Mouse (Mus musculus) inflammation-experienced regulatory T-cells, adult 6 months (primary cell): ENCODE results near the gene Stx6. TPM values are rescaled to one million over a fixed set of nuclear protein-coding genes. Genes with fewer than 3 reads are reported as not detected.

Experiments used
- ATAC-seq: one replicate; pipeline ENCODE4 v1.8.0; 2017
- polyA plus RNA-seq, 3 experiments: library from polyadenylated mRNA; unstranded; fragments of 100-300 nt; shearing (Covaris generic); gene quantifications; one replicate each; pipeline ENCODE4 v1.2.1; 2017

Gene Stx6
- 10 to 100 TPM; 50.2 to 72.7 (median 54.4) TPM for polyA plus RNA-seq

DNA sequence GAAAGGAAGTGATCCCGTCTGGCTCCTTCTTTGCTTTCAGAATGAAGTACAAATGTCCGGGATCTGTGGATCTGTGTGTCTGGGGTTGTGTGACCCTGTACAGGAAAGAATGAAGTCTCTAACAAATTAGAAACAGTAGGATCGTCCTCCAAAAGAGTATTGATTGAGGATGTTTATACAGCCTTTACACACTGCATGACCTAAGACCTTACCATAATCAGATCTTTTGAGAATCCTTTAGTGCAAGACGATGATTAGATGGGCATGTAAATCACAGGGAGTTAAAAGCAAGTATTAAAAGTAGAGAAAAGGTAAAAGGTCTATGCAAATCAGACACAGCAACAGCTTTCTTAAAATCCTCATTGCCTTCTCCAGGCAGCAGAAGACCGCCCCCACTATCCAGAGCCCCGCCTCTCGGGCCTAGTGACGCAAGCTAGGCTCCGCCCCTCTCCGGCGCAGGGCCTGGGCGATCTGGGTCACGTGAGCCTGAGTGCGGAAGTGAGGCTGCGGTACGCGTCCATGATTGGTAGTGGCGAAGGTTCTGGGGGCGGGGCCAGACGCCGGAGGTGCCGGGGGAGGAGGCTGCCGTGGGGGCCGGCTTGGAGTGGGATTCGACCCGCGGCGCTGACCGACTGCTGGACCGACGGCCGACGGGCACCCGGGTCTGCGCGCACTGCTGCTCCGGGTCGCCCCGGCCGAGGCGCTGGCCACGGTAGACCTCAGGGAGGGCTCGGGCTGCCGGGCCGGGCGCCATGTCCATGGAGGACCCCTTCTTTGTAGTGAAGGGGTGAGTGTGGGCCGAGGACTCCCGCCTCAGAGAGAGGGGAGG is at the start of gene Stx6:
Stx6 (plus strand) TSS at position 575 of the 829 bp plus-strand sequence.
- ATAC-seq = peak; percentile 94

DNA sequence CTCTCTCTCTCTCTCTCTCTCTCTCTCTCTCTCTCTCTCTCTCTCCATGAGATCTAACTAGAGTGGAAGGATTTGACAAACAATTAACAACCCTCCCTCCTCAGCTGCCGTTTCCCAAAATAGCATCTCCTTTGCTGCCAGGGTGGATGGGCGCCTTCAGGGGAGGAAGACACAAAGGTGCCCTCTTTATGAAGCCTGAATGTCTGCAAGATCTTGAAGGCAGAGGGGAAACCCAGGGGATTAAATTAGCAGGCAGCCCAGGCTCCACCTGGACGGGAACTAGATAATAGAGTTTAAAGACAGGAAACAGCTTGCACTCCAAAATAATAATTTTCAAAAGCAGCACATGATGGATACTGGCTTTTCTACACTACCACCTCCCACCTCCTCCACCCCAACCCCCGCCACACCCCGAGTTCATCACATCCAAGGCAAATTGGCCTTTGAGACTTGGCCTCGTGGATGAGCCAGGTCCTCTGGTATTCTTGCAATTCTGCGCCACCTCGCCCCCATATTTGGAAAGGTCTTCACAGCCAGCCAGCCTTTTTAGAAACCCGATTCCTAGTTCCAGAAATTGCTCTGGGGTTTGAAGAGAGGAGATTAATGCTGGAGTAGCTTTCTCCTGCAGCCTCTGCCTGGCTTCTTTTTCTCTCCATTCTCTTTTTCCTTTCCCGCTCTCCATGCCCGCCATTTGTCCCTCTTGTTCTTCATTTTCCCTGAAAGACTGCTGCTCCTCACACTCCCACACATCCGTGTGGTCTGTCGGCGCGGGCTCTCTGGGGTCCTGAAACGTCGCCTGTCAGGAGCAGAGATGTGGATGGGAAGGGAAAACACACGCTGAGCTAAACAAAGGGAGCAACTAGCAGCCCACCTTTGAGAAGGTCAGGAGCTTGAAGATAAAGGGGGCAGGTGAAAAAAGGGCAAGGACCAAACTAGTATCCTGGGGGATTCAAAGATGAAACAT is 48.8 kb upstream of the Stx6 start:
- ATAC-seq = no peak

DNA sequence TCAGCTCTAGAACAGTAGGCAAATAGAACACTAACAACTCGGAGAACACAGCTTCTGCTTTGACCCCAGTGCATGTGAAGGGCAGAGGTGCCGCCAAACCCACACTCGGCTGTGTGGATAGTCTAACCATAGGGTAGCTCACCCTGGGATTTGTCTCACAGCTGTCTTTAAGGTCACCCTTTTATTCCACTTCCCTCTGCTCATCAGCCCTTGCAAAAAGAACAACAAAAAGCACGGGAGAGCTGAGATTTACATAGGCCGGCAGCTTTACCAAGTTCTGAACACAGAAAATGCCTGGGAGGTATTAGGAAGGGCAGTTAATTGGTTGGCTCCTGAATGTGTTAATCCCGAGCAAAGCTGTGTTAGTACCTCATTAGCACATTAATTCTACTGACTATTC is 47.0 kb upstream of the Stx6 start:
- no peak for ATAC-seq

DNA sequence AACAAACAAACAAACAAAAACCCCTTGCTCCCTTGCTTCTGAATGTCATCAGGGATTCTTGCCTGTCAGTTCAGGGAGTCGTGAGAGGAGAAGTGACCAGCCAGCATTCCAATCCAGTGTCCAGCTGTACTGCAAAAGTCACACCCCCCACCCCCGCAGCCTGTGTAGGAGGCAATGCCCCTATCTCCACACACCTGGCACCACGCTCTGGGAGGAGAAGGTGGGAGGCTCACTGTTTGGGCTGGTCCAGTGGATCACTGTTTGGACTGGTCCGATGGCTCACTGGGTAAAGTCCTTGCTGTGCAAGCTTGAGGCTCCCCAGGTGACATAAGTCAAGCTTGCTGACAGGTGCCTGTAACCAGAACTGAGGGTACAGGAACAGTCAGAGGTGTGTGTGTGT is 46.4 kb upstream of the Stx6 start:
- ATAC-seq = no peak

DNA sequence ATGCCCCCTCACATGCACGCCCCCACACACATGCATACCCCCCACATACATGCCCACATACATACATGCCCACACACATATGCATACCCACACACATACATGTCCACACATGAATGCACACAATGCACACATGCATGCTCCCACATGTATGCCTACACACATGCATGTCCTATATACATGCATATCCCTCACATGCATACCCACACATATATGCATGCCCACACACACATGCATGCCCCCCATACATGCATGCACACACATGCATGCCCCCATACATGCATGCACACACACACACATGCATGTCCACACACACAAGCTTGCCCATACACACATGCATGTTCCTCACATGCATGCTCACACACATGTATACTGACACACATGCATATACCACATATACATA is 45.6 kb upstream of the Stx6 start:
- no peak for ATAC-seq

DNA sequence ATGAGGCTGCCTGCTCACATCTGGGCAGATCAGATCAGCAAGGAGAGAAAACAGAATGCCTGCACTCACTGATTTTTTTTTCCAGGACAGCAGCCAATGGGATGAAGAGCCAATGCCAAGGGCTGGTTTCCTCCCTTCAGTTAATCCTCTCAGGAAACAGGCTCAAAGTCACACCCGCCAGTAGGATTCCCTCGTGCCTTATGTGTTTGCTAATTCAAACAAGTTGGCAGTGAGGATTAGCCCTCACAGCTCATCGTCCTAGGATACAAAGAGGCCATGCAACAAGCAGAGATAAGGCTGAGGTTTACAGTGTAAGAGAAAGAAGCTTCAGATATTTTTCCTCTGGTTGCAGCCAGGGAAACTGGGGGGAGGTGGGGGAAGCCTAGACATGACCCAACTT is 44.6 kb upstream of the Stx6 start:
- ATAC-seq = no peak

DNA sequence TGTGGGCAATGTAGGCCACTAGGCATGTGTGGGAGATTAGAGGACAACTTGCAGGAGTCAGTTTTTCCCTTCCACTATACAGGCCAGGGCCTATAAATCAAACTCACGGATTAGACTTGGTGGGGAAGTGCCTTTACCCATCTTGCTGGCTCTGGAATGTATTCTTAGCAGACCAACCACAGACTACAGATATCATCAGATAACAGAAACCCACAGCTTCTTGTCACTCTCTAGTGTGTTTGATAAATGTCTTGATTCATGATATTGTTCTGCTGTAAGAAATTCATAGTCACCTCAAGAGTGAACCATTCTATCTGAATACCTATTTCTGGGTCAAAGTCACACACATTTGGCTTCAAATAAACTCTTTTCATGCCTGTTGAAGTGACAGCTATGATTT is 38.8 kb upstream of the Stx6 start:
- ATAC-seq = no peak

DNA sequence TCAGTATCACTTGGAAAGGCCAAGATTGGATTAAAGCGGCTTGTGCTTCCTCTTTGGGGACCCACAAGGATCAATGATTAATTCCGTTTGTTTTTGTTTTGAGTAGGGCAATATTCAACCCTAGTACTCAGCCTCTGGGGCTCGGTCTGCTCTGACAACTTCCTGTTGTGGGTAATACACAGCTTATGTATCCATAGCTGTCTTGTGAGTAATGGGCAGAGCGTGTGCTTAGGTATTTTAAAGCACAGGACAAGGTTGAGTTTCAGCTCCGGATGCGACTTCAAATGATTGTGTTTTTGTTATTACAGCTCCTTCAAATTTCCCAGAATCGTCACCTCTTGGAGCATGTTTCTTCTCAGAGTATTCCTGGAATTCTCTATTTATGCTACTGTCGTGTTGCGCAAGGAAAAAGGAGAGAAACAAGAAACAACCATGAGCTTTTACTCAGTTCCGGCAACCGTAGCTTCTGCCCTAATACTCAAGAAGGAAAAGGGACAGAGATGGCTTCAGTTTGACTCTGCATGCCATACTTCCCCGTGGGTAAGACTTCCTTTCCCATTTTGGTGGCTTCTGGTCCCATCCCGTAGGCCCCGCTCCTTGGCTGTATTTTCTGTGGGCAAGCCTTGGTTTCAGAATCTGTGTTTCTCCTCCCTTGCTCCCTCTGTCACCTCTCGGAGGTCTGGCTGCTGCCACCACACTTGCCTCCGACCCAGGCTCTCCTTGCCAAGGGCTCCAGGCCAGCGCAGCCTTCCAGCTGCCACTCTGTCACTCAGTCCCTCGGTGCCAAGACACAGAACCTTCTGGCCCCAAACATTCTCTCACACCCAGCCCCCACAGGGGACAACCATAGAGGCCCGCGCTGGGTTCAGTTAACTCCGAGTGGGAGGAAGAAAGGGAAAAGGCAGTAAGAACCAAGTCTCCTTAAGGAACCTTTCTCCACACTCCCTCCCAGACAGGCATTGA is 36.3 kb upstream of the Stx6 start:
- ATAC-seq = peak; percentile 73

DNA sequence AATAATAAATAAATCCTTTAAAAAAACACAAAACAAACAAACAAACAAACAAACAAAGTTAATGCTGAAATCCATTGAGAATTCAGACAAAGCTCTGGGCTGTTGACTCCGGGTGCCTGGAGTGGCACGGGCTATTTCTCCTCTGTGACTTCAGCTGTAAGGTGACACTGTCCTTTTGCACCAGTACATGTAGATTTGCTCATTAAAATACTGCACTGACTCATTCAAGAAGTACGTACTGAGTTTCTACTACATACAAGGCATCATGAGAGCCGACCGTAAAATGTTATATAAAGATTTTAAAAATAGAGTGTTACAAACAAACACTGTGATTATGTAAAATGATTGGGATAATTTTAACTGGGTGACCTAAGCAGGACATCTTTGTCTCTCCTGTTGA is 34.1 kb upstream of the Stx6 start:
- no peak for ATAC-seq

DNA sequence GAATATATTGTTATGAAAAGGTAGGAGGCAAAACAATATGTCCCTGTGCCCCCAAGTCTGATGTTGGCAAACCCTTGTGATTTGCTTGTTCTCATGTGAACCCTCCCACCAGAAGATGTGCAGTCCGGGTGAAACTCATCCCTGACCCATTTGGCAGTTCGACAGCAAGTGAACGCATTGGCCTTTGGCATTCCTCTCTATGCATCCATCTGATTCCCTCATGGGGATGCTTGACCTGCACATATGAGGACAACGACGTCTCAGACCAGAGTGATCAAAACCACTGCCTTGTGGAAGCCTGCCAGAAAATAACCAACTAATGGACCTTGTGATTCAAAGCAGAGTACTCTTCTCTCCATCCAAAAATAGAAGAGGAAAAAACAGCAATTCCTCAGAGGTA is 31.8 kb upstream of the Stx6 start:
- ATAC-seq = no peak

DNA sequence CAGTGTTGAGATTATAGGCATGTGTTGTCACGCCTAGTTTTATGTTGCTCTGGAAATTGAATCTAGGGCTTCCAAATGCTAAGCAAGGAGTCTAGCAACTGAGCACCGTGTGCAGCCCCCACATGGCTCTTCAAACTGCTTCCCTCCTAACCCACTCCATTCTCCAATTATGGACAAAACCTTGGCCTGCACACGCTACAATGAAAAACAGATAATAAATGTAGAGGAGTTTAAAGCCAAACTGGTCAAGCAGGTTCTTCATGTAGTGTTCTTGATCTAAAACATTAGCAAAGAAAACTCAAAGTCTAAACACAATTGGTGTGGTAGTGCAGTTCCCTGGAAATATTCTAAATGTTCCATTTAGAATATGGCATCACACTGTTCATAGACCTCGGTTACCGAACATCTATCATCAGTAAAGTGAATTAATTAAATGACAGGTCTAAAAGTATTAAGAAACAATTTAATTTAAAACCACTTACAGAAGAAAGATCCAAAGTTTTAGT is 31.0 kb upstream of the Stx6 start:
- ATAC-seq = no peak

DNA sequence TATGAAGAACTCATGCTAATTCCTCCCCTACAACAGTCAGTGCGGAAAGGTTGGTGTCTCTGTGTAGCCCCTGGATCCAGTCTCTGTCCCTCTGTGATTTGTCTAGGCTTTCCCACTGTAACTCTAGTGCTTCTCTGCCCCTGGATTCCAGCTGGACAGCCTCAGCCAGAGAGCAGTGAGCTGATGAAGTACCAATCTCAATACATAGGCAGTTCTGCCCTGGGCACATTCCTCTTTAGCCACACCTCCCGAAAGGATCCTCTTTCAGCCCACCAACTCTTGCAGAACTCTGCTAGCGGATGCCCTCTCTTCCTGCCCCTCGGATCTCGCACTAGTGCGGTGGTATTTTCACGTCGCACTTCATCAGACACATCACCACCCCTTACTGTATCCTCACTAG is 23.6 kb upstream of the Stx6 start:
- ATAC-seq = no peak

DNA sequence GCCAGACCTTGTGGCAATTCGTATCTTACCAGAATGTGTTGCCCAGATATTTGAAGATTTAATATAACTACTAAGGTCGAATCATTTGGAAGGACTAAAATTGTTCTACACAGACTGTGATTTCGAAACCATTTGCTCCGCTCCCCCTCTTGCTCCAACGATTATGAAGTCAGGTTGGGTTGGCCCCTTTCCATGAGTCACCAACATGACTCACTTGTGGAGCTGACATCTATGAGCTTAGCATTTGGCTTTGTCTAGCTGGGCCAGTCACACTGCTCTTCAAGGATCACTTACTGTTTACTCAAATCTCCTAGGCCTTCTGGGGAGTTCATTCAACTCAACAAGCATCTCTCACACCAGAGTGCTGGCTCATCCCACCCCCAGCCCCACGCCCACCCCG is 19.7 kb upstream of the Stx6 start:
- peak; percentile 55 for ATAC-seq

DNA sequence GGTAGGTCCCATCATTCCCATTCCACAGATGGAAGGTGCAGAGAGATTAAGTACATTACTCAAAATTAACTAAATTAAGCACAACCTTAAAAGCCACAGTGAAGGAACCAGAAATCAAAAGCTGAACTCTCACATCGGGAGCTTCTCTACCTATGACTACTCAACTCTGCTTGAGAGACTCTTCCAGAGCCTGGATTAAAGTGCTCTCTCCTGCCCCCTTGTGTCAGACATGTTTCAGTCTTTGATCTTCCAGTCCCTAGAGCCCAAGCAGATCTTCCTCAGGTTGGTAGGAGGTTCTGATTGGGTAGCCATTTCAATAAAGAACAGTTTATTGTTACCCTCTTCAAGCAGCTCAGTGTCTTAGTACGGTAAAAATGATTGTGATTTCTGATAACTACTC is 18.4 kb upstream of the Stx6 start:
- ATAC-seq = peak; percentile 94

DNA sequence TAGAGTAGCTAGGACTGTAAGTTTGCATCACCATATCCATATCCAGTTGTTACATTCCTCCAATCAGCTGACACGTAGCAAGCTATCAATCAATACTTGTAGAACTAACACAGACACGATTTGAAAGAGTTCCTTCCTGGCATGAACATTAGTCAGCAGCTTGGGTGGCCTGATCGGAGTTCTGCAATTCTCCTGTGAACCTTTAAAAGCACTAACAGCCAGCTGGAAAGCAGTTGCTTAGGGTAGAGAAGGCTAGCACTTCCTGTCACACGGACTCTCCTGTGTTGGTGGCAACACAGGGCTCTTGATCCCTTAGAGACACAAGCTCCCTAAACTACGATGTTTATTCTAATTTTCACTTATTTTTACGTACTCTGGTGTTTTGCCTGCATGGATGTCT is 12.9 kb upstream of the Stx6 start:
- ATAC-seq = peak; percentile 71

DNA sequence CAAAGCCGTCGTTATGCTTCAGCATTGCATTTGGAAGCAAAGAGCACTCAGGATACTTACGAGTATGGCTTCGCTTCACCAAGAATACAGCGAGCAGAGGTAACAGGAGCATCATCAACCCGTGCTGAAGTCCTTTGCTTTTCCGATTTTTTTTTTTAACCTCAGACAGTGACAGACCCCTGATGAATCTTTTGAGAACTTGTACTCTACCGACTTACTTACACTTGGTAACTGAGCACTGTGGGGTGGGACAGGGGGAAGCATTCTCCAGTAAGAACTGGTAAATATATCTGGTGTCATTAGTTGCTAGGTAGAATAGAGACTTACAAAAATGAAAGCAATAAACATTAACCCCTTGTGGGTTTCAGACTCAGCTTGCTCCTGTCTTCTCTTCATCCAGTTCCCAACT is 11.9 kb upstream of the Stx6 start, which contains the start of gene Mr1:
Mr1 (minus strand) TSS at position 243 of the 409 bp plus-strand sequence.
- peak; percentile 98 for ATAC-seq

DNA sequence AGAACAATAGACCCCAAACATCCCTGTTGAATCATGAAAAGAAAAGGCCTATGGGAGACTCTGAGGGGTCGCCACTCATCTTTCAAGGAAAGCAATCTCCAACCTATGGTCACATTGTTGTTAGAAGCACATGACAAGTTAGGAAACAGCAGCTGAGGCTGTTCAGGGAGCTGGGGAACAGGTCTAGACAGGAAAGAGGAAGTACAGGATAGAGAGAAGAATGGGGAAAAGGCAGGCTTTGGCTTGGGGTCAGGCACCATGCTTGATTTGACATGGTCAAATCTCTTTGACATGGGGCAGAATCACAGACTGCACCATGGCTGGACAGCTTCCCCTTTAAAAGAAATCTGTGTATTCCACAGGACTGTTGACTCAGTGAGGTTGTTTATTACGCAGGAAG is 11.3 kb upstream of the Stx6 start:
- no peak for ATAC-seq

DNA sequence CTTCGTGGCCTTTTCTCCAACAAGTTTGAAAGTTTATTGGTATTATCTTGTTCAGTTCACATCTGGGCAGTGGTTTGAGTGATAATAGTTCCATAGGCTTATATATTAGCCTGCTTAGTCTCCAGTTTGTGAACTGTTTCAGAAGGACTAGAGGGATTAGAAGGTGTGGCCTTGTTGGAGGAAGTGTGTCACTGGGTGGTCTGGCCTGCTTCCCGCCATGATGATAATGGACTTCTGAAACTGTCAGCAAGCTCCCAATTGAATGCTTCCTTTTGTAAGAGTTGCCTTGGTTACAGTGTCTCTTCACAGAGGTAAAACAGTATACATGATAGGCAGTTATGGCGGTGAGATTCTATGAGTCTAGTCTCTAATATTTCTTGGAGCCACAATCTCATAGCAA is 9.1 kb upstream of the Stx6 start:
- no peak for ATAC-seq

DNA sequence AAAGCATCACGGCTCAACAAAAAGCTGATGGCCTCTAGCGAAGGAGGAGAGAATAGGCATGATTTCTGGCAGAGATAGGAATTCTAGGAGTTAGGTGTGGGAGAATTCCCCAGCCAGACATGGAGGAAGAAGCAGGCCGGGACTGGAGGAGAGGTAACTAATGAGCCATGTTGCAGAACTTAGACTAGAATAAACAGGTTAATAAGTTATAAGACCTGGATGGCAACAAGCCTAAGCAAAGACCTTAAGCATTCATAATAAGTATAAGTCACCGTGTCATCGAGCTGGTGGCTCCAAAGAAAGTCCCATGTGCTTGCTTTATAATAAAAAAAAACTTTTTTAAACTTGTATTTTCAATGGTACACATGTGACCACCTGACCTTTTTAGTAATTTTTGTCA is 7.7 kb upstream of the Stx6 start:
- no peak for ATAC-seq

DNA sequence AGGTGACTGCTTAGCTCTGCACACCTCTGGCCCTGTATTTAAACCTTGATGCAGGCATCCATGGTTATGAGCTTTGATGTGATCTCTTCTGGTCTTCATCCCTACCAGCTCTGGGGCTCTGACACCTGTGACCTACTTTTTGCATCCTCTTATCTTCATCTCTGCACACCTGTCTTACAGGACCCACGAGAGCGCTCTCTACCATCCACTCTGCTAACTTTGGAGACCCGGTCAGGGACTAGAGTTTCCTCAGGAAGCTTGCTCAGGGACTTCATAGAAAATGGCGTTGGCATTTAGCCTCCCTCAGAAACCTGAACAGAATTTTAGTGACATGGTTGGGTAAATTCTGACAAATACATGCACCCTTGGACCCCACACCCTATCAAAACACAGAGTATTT is 4.6 kb upstream of the Stx6 start:
- no peak for ATAC-seq

DNA sequence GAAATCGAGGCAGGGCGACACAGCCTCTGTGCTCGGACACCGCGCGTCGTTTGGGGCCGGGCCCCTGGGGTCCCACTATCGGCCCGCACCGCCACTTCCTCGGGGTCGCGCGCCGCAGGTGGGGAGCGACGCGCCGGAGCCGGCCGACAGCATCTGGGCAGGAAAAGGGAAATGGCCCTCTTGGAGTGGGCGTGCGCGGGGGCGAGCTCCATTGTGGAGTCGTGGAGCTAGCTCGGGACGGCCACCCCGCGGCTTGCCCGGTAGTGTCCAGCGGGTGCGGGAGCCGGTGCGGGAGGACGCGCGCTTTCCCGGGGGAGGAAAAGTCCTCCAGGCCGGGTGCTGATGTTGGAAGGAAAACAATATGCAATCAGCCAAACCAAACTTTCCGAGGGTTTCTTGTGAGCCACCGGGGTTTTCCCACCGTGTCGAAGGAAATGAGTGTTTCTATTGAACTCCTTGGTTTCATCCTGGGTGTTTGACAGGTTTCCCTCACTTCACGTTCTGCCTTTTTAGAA is 512 bp downstream of the Stx6 start:
- ATAC-seq = peak; percentile 42

DNA sequence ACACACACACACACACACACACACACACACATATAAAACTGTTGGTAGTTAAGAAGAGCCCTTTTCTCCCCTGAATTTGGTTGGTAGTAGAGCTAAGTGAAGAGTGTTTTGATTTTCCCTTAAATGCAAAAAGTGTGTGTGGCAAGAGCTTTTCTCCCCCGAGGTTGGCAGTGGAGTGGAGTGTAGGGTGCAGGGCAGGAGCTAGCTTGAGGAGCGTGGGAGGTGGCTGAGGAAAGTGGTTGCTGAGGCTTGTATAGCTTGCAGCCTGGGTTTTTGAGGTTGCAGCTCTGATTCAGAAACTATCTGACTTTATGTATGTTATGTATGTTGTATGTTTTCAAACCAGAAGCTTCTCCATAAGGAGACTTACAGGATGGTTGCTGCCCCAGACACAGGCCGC is 8.9 kb downstream of the Stx6 start:
- no peak for ATAC-seq
